Mouse (Mus musculus): ENCODE results near the gene Gm10563. TPM values are rescaled to one million over a fixed set of nuclear protein-coding genes. Genes with fewer than 3 reads are reported as not detected.

The Gm10563 gene
- not detected in 2 replicates for polyA plus RNA-seq (2012; rRNA removed)

GRCm38 (mm10) chr4:155645308-155645707, at the start of gene Gm10563:
Gene Gm10563, minus strand, starts transcription at chr4:155645408.

GRCm38 (mm10) chr4:155694111-155694481, 48.9 kb upstream of the Gm10563 start, which contains the start of gene Fndc10:
Gene Fndc10, plus strand, starts transcription at chr4:155694342.

DNA sequence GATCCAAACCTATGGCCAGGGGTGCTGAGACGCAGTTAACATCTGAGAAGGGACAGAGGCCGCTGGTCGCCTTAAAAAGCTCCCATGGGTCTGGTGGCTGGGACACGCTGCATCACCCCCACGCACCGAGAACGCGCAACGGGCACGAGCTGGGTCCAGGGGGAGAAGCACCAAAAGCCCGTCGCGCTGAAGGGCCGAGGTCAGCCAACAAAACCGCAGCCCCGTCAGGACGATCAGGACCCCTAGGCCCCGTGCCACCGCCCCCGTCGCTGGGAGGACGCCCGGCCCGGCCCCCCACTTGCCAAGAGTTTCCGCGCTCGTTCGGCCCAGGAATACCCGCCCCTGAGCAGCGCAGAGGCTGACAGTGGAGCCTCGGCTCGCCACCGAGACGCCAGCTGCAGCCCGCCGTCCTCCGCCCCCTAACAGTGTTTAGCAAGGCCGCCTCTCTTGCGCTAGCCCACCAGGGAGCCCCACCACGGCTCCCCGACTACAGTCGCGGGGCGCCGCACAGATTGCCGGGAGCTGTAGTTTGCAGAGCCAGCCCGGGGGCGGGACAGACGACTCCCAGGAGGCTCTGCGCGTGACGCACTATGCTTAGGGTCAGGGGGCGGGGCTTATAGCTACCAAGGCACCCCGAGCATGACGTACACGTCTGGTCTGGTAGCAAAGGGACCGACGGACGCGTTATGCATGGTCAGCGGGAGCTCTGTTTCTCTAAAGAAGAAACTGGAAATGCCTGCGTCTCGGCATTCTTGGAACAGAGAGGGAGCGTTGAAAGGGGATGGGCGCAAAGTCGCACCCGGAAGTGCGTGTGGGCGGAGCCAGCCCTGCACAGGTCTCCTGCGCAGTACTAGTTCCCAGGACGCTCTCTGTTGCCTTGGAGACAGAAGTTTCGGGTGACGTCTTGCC, 23.7 kb upstream of the Gm10563 start, which contains the start of gene Mib2:
Gene Mib2 (minus strand): TSS at position 510 of the 909 bp plus-strand sequence.

DNA sequence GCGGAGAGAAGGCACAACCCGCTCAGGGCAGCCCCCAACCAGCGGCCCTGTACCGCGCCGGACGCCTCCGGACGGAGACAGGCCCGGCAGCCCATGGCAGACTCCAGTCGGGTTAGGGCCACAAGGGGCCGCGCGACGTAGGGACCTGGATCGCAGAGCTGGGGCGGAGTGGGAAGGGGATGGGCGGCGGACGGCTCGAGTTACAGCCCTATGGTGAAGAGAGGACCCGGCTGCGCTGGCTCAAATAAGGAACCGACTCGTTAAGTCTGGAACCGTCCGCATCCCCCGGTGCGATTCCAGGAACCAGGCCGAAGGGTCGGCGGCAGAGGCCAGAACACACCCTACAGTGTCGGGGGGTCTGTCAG, 7.9 kb upstream of the Gm10563 start, which contains the start of gene Mmp23:
Gene Mmp23 (minus strand): TSS at position 299 of the 365 bp plus-strand sequence.

GRCm38 (mm10) chr4:155624338-155625291, 20.6 kb downstream of the Gm10563 start, which contains the start of gene Cdk11b:
Gene Cdk11b, plus strand, starts transcription at chr4:155624854.

DNA sequence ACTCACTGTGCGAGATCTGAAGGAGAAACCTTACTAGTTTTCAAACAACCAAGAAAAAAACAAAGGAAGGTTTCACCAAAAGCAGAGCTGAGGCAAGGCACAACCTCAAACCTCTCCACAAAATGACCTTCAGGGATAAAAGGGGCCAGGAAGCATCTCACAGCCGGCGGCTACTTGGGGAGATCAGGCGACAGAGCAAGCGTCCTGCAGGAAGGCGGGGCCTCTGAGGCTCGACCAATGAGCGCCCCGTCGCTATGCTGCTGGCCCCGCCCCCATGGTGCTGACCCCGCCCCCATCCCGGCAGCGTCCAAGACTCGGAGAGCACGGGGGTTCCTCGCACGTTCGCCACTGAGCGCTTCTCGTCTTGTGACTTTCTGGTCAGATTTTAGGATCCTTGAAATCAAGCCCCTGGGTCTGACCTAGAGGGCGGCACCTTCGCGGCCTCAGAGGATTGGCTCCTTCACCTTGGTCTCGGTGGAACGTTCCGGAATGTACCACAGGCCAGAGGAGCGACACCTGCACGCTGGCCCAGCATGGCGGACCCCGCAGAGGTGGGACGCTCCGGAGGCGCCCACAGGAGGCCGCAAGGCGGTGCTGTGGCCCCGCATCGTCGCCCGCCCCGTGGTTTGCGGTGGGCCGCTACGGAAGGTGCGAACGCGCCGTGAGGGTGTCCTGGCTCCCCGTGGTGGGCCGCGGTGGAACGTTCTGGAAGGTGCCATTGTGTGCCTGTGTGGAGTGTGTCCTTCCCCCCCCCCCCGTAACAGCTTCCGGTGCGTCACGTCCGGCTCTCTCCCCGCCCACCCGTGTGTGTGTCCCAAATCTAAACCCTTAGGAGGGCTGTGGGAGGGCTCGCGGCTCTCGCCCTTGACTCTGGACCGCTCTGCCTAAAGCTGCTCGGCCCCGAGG, 43.9 kb downstream of the Gm10563 start, which contains the start of gene Slc35e2:
Gene Slc35e2 (plus strand): TSS at position 326 of the 906 bp plus-strand sequence.

Other genes starting within 250 kb of the Gm10563 start
- 0.05 and 0.13 TPM in 2 replicates for gene Gabrd, start 247.3 kb downstream of the Gm10563 start, polyA plus RNA-seq (2012; rRNA removed)
- gene Cfap74, start 236.2 kb downstream of the Gm10563 start, polyA plus RNA-seq (2012; rRNA removed), result 0.13 and 0.15 TPM in 2 replicates
- gene Tmem52, start 176.3 kb downstream of the Gm10563 start, polyA plus RNA-seq (2012; rRNA removed), result 3.5 and 4.1 TPM in 2 replicates
- gene Gnb1, start 154.0 kb downstream of the Gm10563 start, polyA plus RNA-seq (2012; rRNA removed), result 252 and 264 TPM in 2 replicates
- 85.3 and 86.3 TPM in 2 replicates for gene Nadk, start 83.0 kb downstream of the Gm10563 start, polyA plus RNA-seq (2012; rRNA removed)
- 1.7 and 3.1 TPM in 2 replicates for gene Slc35e2, start 44.0 kb downstream of the Gm10563 start, polyA plus RNA-seq (2012; rRNA removed)
- gene Cdk11b, start 20.6 kb downstream of the Gm10563 start, polyA plus RNA-seq (2012; rRNA removed), result 9.0 and 10.2 TPM in 2 replicates
- gene Mmp23, start 8.0 kb upstream of the Gm10563 start, polyA plus RNA-seq (2012; rRNA removed), result 18.8 and 26.7 TPM in 2 replicates
- gene Mib2, start 23.8 kb upstream of the Gm10563 start, polyA plus RNA-seq (2012; rRNA removed), result 42.5 and 44.6 TPM in 2 replicates
- gene Fndc10, start 48.9 kb upstream of the Gm10563 start, polyA plus RNA-seq (2012; rRNA removed), result 16.5 and 25.8 TPM in 2 replicates
- gene Ssu72, start 59.4 kb upstream of the Gm10563 start, polyA plus RNA-seq (2012; rRNA removed), result 62.7 and 102 TPM in 2 replicates
- 0.37 and 1.4 TPM in 2 replicates for gene Tmem240, start 89.4 kb upstream of the Gm10563 start, polyA plus RNA-seq (2012; rRNA removed)
- gene Atad3a, start 115.7 kb upstream of the Gm10563 start, polyA plus RNA-seq (2012; rRNA removed), result 57.0 and 97.8 TPM in 2 replicates
- gene Vwa1, start 129.3 kb upstream of the Gm10563 start, polyA plus RNA-seq (2012; rRNA removed), result 11.4 and 13.1 TPM in 2 replicates
- gene Tmem88b, start 140.5 kb upstream of the Gm10563 start, polyA plus RNA-seq (2012; rRNA removed), result 0.18 and 0.28 TPM in 2 replicates
- 0.09 TPM in 1 of 2 replicates, not detected in the other for gene Ankrd65, start 145.0 kb upstream of the Gm10563 start, polyA plus RNA-seq (2012; rRNA removed)
- gene Mrpl20, start 157.5 kb upstream of the Gm10563 start, polyA plus RNA-seq (2012; rRNA removed), result 18.2 and 33.5 TPM in 2 replicates
- 18.2 and 22.6 TPM in 2 replicates for gene Ccnl2, start 167.1 kb upstream of the Gm10563 start, polyA plus RNA-seq (2012; rRNA removed)
- 106 and 164 TPM in 2 replicates for gene Aurkaip1, start 185.9 kb upstream of the Gm10563 start, polyA plus RNA-seq (2012; rRNA removed)
- gene Mxra8, start 194.3 kb upstream of the Gm10563 start, polyA plus RNA-seq (2012; rRNA removed), result 106 and 126 TPM in 2 replicates
- gene Dvl1, start 202.0 kb upstream of the Gm10563 start, polyA plus RNA-seq (2012; rRNA removed), result 102 and 114 TPM in 2 replicates
- gene Tas1r3, start 218.0 kb upstream of the Gm10563 start, polyA plus RNA-seq (2012; rRNA removed), result 0.33 and 0.81 TPM in 2 replicates
- 24.9 and 45.1 TPM in 2 replicates for gene Cptp, start 224.0 kb upstream of the Gm10563 start, polyA plus RNA-seq (2012; rRNA removed)
- 15.0 and 21.4 TPM in 2 replicates for gene Ints11, start 224.1 kb upstream of the Gm10563 start, polyA plus RNA-seq (2012; rRNA removed)
- 41.8 and 63.5 TPM in 2 replicates for gene Pusl1, start 246.4 kb upstream of the Gm10563 start, polyA plus RNA-seq (2012; rRNA removed)
- 21.4 and 21.8 TPM in 2 replicates for gene Acap3, start 246.4 kb upstream of the Gm10563 start, polyA plus RNA-seq (2012; rRNA removed)